Mouse (Mus musculus) effector memory CD4-positive, alpha-beta T cell, adult 7 months (primary cell): ENCODE results near the gene Nacad. TPM values are rescaled to one million over a fixed set of nuclear protein-coding genes. Genes with fewer than 3 reads are reported as not detected.

Experiments used
- polyA plus RNA-seq: library from polyadenylated mRNA; unstranded; fragments of 100-300 nt; shearing (Covaris generic); gene quantifications from one replicate; pipeline ENCODE4 v1.2.1, GENCODE M21; 2017

Gene Nacad
- polyA plus RNA-seq = 0.18 TPM

DNA sequence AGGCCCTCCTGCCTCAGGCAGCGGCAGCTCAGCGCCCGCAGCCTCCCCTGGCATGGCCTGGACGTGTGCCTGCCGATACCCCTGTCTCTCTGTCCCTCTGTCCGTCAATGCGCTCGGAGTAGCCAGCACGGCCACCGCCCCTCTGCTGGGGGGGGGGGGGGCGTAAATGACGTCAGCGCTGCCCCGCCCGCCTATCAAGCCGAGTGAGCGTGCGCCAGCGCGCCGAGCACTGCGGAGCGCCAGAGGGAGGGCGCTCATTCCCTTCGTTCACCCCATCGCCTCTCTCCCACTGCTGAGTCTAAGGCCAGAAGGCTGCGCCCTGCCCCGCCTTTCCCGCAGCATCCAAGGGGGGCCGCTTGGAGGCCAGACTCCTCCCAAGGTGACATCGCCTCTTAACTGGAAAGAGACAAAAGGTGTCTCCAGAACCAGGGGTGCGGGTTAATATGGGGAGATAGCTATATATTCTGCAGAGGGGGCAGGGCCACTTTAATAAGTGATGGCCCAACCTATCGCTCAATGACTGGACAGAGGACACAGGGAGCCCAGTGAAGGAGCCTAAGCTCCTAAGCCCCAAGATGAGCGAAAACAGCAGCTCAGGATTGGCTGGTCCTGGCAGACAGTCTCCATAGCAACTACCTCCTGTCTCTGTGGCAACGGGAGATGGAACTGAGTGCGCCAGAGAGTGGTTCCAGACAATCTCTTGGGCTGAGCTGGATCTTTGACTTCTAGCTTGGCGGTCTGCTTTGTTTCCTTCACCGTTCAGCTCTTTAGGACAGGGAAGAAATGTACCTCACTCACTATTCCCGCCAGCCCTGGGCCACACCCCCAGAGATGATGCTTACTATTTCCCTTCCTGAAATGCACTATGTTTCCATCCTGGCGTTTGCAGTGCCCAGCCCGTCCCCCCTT, at the start of gene Nacad:
Gene Nacad (minus strand): TSS at position 563 of the 909 bp plus-strand sequence.

DNA sequence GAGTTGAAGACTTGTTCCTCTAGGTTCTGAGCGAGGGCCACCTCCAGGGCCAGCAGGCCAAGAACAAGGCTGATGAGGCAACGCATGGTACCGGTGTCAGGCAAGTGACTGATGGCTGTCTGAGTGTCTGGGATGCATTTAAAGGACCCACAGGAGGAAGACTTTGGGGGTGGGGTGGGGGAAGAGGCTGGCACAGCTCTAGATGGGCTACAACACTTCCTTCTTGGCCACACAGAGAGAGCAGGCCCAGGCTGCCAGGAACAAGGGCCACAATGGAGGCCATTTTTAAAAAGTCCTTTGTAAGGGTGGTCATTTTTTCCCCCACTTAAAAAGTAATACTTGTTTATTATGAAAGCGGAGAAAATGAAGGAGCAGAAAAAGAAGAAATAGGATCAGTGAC, 32.7 kb upstream of the Nacad start, which contains the start of gene Wap:
Gene Wap (minus strand): TSS at position 101 of the 400 bp plus-strand sequence.

DNA sequence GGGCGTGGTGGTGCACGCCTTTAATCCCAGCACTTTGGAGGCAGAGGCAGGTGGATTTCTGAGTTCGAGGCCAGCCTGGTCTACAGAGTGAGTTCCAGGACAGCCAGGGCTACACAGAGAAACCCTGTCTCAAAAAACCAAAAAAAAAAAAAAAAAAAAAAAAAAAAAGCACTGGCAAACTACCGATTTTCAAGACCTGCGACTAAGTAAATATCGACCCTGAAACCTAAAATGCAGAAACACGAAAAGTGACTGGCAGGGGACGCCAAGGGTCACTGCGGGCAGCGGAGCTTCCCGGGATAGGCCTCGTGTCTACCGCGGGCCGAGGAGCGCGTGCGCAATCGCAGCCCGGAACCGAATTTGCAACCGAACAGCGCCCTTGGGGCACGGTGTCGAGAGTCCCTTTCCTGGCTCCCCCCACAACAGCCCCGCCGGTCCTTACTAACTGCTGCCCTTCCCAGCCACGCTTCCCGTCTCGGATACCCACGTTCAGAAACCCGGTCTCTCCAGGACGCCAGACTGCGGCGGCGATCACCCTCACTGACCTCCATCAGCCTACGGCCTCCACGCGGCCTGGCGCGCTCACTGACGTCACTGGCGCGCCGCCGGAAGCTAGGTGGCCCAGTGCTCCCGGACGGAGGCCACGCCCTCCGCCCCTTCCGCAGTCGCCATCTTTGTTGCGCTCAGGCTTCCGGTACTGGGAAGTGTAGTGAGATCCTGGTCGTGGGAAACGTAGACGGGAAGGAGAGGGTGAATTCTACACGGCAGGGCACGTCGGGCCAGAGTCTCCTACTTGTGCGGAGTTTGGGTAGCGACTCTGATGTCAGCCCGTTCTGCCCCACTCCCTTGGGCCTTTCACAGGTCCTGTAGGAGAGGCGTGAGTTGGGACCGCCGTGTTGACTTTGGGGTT, 19.9 kb upstream of the Nacad start, which contains the start of gene Tbrg4:
Gene Tbrg4 (minus strand): TSS at position 590 of the 910 bp plus-strand sequence.

Other genes with a start within 250 kb of the Nacad start
- 73.4 TPM for gene Zmiz2, start 217.0 kb downstream of the Nacad start, polyA plus RNA-seq
- 3,980 TPM for gene Ppia, start 190.6 kb downstream of the Nacad start, polyA plus RNA-seq
- 142 TPM for gene H2afv, start 161.6 kb downstream of the Nacad start, polyA plus RNA-seq
- 33.1 TPM for gene Purb, start 130.1 kb downstream of the Nacad start, polyA plus RNA-seq
- 191 TPM for gene Myo1g, start 85.1 kb downstream of the Nacad start, polyA plus RNA-seq
- gene Ccm2, start 59.2 kb downstream of the Nacad start, polyA plus RNA-seq = 245 TPM
- gene Tbrg4, start 20.0 kb upstream of the Nacad start, polyA plus RNA-seq = 15.1 TPM
- not detected for gene Wap, start 32.6 kb upstream of the Nacad start, polyA plus RNA-seq
- 609 TPM for gene Ramp3, start 52.5 kb upstream of the Nacad start, polyA plus RNA-seq
- not detected for gene Gm11983, start 231.6 kb upstream of the Nacad start, polyA plus RNA-seq